Mouse (Mus musculus) adrenal gland, postnatal 4 days (tissue): Measurements from ENCODE around the gene Tmem51. TPM values are rescaled to one million over a fixed set of nuclear protein-coding genes. Genes with fewer than 3 reads are reported as not detected.
"Not testable (repeated sequence)": the region's sequence is repeated elsewhere in the genome, so short reads cannot be mapped to it uniquely, and the experiment has no call there.

Experiments
- DNase-seq, 2 experiments: peaks; one replicate each; pipeline ENCODE4 v3.0.0; 2021 to 2022; ENCODE audit warnings: low spot score in 2 of 2, mixed read lengths in 2 of 2
- total RNA-seq, 2 experiments: library from RNA; stranded (reverse); gene quantifications; 2 replicates each; pipeline ENCODE4 v1.2.3; 2021

The Tmem51 gene
- total RNA-seq, 2 experiments from 2014 or later, result 7.8 to 11.3 TPM

DNA sequence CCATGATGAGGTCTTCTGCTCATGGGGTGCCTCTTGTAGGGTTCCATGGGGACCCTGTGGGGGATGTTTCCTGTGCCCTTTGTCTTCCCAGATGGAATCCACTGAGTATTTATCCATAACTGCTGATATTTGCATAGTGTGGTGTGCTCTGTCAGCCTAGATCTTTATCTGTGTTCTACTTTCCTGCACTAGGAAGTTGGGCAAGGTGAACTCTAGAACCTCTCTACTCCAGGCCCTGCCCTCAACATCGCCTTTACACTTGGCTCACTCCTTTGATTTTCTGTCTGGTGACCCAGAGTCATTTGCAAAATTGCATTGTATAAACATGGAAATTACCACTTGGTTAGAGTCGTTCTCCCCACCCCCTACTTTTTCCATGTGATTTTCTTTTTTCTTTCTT is 59.6 kb downstream of the Tmem51 start:
- DNase-seq, result no peak

DNA sequence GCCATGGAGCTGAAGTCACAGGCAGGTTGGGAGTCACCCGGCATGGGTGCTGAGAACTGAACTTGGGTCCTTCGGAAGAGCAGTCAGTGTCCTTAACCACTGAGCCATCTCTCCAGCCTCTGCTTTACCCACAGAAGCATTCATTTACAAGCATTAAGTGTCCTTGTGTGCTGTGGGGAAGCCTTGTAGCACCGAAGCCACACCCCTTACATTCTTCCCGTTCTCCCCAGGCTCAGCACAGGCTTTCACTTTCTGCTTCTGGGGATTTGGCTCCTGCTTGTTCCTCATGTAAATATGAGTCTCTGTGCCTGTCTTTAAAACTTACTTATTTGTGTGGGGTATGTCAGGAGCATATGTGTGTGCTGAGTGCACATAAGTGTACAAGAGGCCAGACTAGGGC is 60.9 kb downstream of the Tmem51 start:
- no peak for DNase-seq

DNA sequence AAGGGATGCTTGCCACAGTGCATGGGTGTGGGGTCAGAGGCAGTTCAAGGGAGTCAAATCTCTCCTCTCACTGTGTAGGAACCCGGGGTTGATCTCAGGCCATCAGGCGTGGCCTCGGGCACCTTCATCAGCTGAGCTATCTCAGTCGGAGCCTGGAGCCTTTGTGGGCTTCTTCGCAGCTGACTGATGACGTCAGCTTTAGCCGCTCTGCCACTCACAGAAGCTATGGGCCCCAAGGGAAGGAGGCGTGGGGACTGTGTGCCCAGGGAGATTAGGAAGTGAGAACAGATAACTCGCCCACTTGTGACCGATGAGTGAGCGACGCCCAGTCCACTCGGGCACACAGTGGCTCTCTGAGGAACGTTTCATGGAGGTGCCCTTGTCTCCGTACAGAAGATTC is 66.4 kb downstream of the Tmem51 start:
- no peak for DNase-seq

DNA sequence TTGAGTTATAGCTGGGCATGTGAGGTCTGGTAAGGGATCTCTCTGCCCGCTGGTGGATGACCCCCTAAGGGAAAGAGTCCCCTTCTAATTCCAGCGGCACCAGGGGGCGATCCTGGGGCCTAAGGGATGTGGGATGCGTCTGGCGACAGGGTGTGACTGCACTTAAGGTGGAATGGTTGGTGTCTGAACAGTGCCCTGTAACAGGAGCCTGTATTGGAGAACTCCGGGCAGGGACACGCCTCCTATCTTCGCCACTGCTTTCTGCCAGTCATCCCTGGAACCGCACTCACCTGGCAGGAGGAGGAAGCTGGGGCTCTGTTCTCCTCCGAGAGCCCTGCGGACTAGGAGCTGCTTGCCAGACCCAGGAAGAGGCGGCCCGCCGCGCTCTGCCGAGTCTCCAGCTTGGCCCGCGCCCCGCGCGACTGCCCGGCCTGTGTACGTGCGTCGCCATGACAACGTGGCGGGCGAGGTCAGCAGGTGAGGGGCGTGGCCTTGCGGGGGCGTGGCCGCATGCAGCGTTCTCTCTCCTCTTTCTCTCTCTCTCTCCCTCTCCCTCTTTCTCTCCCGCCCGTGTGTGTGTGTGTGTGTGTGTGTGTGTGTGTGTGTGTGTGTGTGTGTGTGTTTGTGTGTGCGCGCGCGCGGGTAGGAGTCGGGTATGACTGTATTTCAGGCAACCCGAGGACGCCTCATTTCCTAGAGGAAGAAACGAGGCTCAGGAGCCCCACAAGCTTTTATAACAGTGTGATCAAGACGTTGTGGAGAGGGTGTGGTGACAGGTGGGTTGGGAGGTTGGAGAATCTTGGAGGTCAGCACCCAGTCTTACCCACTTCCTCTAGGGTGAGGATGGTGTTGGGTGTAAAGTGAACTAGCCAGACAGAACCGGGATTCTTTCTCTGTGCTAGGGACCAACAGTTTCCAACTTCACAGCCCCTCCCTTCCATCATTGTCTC is 69.2 kb downstream of the Tmem51 start, which contains the start of gene Fhad1:
Gene Fhad1 (minus strand): TSS at position 424 of the 950 bp plus-strand sequence.
- DNase-seq, result peak; percentile 35 to 42

DNA sequence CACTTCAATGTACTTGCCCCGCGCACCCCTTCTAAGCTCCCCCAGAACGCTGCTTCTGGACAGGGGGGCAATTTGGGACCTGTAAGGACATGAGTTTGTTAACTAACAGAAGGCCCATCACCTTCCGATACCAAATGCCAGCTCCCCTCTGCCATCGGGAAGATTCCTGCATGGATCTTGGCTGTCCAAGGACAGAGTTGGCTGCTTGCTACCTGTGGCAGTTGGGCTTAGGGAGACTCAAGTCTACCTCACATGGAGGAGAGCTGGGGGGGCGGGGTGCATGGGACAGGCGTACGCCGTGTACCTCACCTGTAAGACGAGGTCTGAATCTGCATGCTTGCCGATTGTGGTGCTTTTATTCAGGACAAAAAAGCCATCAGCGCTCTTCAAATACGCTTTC is 72.9 kb downstream of the Tmem51 start:
- DNase-seq, result no peak

DNA sequence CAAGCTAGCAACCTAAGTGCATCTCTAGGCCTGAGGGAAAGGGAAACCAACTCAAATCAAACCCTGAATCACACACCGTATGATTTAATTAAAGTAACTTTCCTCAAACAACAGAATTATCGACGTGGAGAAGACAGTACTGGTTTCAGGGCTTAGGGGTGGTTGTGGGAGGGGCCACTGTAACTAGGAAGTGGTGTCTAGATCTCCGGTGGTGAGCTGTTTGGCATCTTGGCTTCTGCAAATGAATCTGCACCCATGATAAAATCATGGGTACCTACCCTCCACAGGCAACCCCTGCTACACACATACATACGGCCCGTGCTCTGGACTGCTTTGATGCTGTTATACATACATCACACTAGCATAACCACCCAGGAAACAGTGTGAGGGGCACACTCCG is 73.7 kb downstream of the Tmem51 start:
- DNase-seq, result no peak

DNA sequence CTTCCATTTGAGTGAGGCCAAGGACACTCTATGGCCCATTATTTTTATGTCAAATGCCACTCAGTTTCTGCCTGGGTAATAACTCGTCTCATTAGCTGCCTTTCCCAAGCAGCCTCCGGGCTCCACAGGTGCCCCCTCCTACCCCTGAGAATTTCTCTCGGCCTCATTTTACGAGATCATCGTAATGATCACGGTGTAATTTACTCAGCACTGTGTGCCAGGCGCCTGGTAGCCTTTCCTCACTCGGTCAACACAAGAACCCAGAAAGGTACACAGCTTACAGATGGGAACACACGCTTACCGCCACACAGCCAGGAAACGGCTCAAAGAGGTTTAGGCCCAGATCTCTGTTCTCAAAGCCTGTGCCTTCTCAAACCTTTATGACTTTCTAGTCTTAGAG is 75.9 kb downstream of the Tmem51 start:
- no peak for DNase-seq

DNA sequence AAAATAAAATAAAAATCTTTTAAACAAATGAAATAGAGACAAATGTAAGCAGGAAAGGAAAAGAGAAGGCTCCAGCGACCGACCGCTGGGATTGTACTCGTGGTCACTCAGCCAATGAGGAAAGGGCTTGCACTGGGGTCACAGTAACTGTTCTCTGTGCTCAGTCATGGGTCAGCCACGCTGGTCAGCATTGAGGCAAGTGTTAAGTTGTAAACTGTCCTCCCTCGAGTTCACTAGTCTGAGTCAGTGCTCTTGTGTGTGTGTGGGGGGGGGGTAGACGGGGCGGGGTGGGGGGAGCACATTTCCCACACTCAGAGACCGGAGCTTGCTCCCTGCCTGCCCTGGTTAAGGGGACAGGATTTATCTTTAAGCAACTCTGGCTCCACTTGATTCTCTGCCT is 83.5 kb downstream of the Tmem51 start:
- DNase-seq, result no peak

DNA sequence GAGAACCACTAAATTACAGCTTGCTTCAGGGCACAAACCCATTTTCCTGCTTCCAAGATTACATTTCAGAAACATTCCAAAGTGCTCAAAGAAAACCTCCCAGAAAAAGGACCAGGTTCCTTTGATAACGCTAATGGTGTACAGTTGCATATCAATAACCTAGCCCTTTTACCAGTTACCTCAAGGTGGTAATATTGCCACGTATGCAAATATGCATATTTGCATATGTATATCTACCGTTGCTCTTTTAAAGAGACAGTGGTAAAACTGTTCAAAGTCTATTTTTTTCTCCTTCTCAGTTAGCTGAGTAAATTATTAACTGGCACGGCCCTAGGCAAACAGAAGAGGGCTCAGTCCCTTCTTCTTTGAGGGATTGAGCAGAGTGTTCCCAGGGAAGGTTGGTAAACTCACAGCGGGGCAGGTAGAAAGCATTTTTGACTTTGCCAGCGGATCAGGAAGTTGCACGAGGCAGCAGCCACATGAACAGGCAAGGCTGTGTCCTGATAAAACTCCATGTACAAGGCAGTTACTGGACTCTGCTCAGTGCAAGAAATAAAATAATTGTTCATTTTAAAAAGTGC is 84.5 kb downstream of the Tmem51 start:
- DNase-seq, result no peak

DNA sequence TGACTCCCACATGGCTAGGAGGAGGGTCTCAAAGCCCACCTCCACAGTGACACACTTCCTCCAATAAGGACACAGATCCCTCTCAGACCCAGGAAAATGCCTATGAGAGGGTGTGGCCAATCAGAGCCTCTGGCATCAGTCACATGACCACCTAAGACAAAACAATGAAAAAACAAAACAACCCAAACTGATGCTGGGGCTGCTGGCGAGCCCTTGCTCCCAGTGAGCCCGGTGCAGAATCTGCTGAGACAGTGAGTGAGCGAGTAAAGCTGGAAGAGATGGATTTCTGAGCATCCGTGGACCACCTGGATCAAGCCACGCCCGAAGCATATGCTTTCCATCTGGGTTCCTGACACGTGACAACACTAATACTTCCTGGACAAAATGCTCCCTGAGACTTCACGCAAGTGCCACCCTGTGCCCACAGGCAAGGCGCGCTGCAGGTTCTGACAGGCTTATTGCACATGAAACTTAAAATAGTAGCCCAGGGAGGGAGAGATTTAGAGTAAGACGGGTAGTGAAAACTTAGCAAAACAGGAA is 85.8 kb downstream of the Tmem51 start:
- DNase-seq, result no peak

DNA sequence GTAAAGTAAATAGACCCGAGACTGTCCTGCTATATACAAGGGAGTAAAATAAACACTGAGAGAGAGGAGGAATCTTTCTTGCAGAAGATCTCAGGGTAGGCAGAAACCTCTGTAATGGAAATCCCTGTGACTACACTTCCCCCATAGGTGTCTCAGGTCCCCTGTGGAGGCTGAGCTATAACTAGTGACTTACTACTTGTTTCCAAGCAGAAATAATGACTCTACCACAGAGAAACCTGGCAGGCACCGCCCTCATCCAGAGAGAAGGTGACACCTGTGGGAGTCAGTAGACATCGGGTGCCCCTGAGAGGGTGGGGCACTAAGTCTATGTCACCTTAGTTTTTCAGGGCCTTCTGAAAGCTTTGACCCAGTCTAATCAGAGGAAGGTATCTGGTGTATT is 87.2 kb downstream of the Tmem51 start:
- no peak for DNase-seq

DNA sequence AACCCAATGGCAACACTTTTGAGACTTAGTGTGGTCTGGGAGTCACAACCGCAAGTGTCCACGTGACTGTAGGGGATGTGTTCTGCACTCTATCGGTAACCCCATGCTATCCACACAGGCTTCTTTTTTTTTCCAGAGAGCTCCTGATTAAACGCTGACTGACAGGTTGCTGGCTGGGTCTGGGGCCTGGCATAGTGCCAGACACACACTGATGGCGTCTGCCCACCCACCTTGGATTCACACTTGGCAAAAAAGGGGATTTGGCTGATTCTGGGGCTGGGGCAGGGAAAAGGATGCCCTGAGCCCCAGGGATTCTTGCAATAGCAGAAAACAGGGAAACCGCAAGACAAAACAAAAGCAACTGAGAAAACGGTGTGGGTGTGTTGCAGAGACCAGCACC is 88.0 kb downstream of the Tmem51 start:
- no peak for DNase-seq

DNA sequence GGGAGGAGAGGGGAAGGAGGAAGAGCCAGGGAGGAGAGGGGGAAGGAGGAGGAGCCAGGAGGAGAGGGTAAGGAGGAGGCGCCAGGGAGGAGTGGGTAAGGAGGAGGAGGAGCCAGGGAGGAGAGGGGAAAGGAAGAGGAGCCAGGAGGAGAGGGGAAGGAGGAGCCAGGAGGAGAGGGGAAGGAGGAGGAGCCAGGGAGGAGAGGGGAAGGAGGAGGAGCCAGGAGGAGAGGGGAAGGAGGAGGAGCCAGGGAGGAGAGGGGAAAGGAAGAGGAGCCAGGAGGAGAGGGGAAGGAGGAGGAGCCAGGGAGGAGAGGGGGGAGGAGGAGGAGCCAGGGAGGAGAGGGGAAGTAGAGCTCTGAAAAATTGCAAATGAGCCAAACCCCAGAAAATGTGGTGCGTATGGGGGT is 90.0 kb downstream of the Tmem51 start:
- not testable (repeated sequence) for DNase-seq

DNA sequence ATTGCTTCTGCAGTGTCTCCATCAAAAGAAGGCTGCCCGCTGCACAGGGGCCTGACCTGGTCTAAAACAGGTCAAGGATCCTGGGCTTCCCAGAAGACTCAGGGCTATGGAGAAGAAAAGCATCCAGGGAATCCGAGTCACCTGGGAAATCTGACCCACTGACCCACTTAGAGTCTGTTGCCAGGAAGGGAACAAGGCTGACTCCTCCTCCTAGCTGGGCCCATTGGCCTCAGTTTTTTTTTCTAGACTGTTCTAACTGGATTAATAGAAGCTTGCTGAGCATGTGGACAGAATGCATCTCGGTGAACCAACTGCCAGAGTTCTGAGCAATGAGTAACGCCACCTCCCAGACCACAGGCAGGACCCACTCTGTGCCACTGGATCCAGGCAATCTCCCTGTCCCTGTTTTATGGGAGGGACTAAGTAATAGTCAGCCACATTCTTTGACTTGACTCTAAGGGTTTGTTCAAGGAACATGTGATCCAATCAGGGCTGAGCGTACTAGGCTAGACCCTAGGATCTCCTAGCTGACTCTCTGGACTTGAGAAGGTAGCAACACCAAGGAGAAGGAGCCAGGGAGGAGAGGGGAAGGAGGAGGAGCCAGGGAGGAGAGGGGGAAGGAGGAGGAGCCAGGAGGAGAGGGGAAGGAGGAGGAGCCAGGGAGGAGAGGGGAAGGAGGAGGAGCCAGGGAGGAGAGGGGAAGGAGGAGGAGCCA is 90.6 kb downstream of the Tmem51 start:
- DNase-seq, result no peak

DNA sequence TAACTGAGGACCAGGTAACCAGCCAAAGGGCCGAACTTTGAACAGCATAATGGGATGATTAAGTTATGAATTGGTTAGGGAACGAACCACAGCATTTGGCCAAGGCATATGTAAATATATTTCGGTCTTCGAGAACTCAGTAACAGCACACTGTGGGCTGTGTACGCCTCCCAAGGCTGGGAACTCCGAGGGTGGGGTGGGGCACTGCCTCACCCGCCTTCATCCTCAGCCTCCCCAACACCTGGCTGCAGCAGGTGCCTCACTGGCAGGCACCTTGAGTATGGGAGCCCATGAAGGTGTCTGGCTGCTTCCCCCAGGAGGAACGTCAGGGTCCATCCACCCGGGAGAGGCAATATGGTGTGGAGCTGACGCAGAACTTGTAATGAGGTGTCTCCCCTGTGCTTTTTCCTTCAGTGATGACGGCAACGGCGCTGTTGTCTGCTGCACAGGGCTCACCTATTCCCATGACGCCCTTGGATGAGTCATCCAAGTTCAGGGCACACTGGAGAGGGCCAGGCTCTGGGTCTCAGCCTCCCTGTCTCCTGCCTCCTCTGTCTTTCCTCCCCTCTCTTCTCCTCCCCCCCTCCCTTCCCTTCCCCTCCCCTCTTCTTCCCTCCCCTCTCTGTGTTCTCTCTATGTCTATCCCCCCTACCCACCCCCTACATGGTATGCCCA is 91.4 kb downstream of the Tmem51 start:
- DNase-seq, result no peak

DNA sequence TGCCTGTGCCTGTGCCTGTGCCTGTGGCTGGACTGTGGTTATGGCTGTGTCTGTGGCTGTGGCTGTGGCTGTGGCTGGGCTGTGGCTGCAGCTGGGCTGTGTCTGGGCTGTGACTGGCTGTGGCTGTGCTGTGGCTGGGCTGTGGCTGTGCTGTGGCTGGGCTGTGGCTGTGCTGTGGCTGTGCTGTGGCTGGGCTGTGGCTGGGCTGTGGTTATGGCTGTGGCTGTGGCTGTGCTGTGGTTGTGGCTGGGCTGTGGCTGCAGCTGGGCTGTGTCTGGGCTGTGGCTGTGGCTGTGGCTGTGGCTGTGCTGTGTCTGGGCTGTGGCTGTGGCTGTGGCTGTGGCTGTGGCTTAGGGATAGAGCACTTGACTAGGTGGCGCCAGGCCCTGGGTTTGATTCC is 95.9 kb downstream of the Tmem51 start:
- no peak for DNase-seq

DNA sequence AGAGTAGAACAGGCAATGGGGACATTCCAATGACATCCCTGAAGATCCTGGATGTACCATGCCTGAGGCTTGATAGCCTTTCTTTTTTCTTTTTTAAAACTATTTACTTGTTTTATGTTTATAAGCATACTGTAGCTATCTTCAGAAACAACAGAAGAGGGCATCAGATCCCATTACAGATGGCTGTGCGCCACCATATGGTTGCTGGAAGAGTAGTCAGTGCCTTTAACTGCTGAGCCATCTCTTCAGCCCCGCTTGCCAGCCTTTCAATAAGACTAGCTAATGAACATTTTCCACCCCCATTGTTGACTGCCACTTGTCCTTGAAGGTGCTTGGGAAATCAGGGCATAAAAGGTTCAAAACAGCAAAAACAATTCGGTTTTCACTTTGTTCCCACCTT is 100.4 kb downstream of the Tmem51 start:
- DNase-seq, result no peak

DNA sequence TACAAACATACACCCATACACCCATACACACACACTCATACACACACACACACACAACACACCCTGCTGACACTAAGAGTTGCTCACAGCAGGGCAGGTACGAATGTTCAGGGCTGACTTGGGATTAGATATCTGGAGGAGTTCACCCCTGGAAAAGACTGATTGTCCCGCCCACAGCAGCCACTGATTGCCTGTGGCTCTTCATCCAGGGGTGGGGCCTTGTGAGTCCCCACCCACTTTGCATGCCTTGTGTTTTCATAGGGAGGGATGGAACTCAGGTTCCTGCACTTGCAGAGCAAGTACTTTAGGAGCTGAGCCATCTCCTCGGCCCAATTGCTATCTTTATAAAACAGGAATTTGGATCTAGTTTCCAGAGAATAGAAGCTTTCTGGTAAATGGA is 102.6 kb downstream of the Tmem51 start:
- DNase-seq, result no peak
